Mouse (Mus musculus): ENCODE data around the gene Magee1. TPM values are rescaled to one million over a fixed set of nuclear protein-coding genes. Genes with fewer than 3 reads are reported as not detected.
"Not testable (repeated sequence)": the region's sequence is repeated elsewhere in the genome, so short reads cannot be mapped to it uniquely, and the experiment has no call there.

Gene Magee1
- polyA plus RNA-seq (2015; fragmentation: Nextera tagmentation; extraction: Ambion mirVana) = 158 and 166 TPM in 2 replicates

GRCm38 (mm10) chrX:105120275-105121226, at the start of gene Magee1:
TSS of gene Magee1 (plus strand) at chrX:105120378.
- Histone ChIP-seq H3K4me3 (peak within 1 kb of the TSS; percentile 68), H3K4me2 (peak within 1 kb of the TSS; percentile 66), H3K27me3 (peaks cover 68% of the 10 kb centered on the region), H3K36me3 (0 out of 2 replicates have a peak, but pooled peaks cover 4% of the 10 kb centered on the region), H3K9ac (peak within 1 kb of the TSS; percentile 87), H3K27ac (replicated peaks) (peak within 1 kb of the TSS; percentile 89), H3K9me3 (no peaks in the 10 kb centered on the region), H3K4me1 (replicated peaks) (peaks cover 17% of the 10 kb centered on the region)
- WGBS = 16% methylated on average over 65 of the region's 65 CpGs
- peak; percentile 75 for ATAC-seq (ENCODE audit: low read depth)

- ATAC-seq (ENCODE audit: low read depth) = peak; percentile 69
- Histone ChIP-seq H3K27me3 (no peaks in the 10 kb centered on the region), H3K27ac (replicated peaks) (no peak overlapping the region), H3K9ac (peak overlapping the region; percentile 64), H3K4me1 (replicated peaks) (peaks cover 6% of the 10 kb centered on the region), H3K9me3 (no peaks in the 10 kb centered on the region), H3K36me3 (no peaks in the 10 kb centered on the region), H3K4me3 (peak overlapping the region; percentile 55), H3K4me2 (peak overlapping the region; percentile 67)
- 2% methylated on average over 12 of the region's 12 CpGs for WGBS
Measured at GRCm38 (mm10) chrX:105079151-105079550, 41.0 kb upstream of the Magee1 start.

GRCm38 (mm10) chrX:105079615-105080092, 40.5 kb upstream of the Magee1 start, which contains the start of gene Pbdc1:
TSS of gene Pbdc1 (plus strand) at chrX:105079756.
- H3K36me3 ChIP-seq = no peaks in the 10 kb centered on the region
- no peaks in the 10 kb centered on the region for H3K9me3 ChIP-seq
- H3K9ac ChIP-seq = peak within 1 kb of the TSS; percentile 64
- H3K4me3 ChIP-seq = peak within 1 kb of the TSS; percentile 55
- no peaks in the 10 kb centered on the region for H3K27me3 ChIP-seq
- peak; percentile 98 for ATAC-seq (ENCODE audit: low read depth)
- WGBS = 1% methylated on average over 35 of the region's 35 CpGs
- peaks cover 6% of the 10 kb centered on the region for H3K4me1 ChIP-seq (replicated peaks)
- H3K27ac ChIP-seq (replicated peaks) = 0 out of 2 replicates have a peak within 1 kb of the TSS, but pooled peaks have one; percentile 9
- peak within 1 kb of the TSS; percentile 67 for H3K4me2 ChIP-seq

- H3K4me2 ChIP-seq = peak overlapping the region; percentile 67
- no peaks in the 10 kb centered on the region for H3K36me3 ChIP-seq
- peaks cover 6% of the 10 kb centered on the region for H3K4me1 ChIP-seq (replicated peaks)
- H3K4me3 ChIP-seq = peak overlapping the region; percentile 55
- H3K9ac ChIP-seq = peak overlapping the region; percentile 60
- peak; percentile 41 for ATAC-seq (ENCODE audit: low read depth)
- no peaks in the 10 kb centered on the region for H3K27me3 ChIP-seq
- 12% methylated on average over 8 of the region's 8 CpGs for WGBS
- H3K9me3 ChIP-seq = no peaks in the 10 kb centered on the region
- 0 out of 2 replicates have a peak overlapping the region, but pooled peaks have one; percentile 9 for H3K27ac ChIP-seq (replicated peaks)
Measured at GRCm38 (mm10) chrX:105080096-105080495, 40.1 kb upstream of the Magee1 start.

GRCm38 (mm10) chrX:105083013-105083412, 37.2 kb upstream of the Magee1 start:
- ATAC-seq (ENCODE audit: low read depth); H3K27ac ChIP-seq (replicated peaks); H3K9me3 ChIP-seq; H3K36me3 ChIP-seq; H3K4me1 ChIP-seq (replicated peaks); H3K9ac ChIP-seq; H3K27me3 ChIP-seq; H3K4me2 ChIP-seq; H3K4me3 ChIP-seq: not testable (repeated sequence)
- 90% methylated on average over 7 of the region's 7 CpGs for WGBS

- Histone ChIP-seq H3K27me3 (peaks cover 4% of the 10 kb centered on the region; the same call in 1 of the 2 replicates), H3K9ac (no peak overlapping the region), H3K4me2 (no peak overlapping the region), H3K36me3 (no peaks in the 10 kb centered on the region), H3K4me1 (replicated peaks) (no peaks in the 10 kb centered on the region), H3K9me3 (no peaks in the 10 kb centered on the region), H3K4me3 (no peak overlapping the region), H3K27ac (replicated peaks) (no peak overlapping the region)
- 35% methylated on average over 5 of the region's 5 CpGs for WGBS
- peak; percentile 65; the same call in 1 of the 2 replicates for ATAC-seq (ENCODE audit: low read depth)
Measured at GRCm38 (mm10) chrX:105104175-105104574, 16.0 kb upstream of the Magee1 start.

GRCm38 (mm10) chrX:105114994-105115393, 5.2 kb upstream of the Magee1 start:
- H3K36me3 ChIP-seq = no peaks in the 10 kb centered on the region
- no peak overlapping the region for H3K27ac ChIP-seq (replicated peaks)
- no peaks in the 10 kb centered on the region for H3K9me3 ChIP-seq
- WGBS = 80% methylated on average over 2 of the region's 2 CpGs
- peaks cover 33% of the 10 kb centered on the region for H3K27me3 ChIP-seq
- no peak overlapping the region for H3K4me3 ChIP-seq
- no peak overlapping the region for H3K9ac ChIP-seq
- ATAC-seq (ENCODE audit: low read depth) = no peak
- H3K4me2 ChIP-seq = no peak overlapping the region
- H3K4me1 ChIP-seq (replicated peaks) = no peaks in the 10 kb centered on the region

GRCm38 (mm10) chrX:105121227-105121865, 1.2 kb downstream of the Magee1 start:
- H3K4me2 ChIP-seq = peak overlapping the region; percentile 66
- WGBS = 21% methylated on average over 36 of the region's 38 CpGs
- peak; percentile 79 for ATAC-seq (ENCODE audit: low read depth)
- H3K4me3 ChIP-seq = peak overlapping the region; percentile 68
- H3K27ac ChIP-seq (replicated peaks) = peak overlapping the region; percentile 89
- H3K9me3 ChIP-seq = no peaks in the 10 kb centered on the region
- H3K36me3 ChIP-seq = 0 out of 2 replicates have a peak, but pooled peaks cover 4% of the 10 kb centered on the region
- H3K9ac ChIP-seq = peak overlapping the region; percentile 87
- peaks cover 75% of the 10 kb centered on the region for H3K27me3 ChIP-seq
- peaks cover 17% of the 10 kb centered on the region for H3K4me1 ChIP-seq (replicated peaks)

- no peak overlapping the region for H3K4me2 ChIP-seq
- H3K9me3 ChIP-seq = no peaks in the 10 kb centered on the region
- WGBS = 30% methylated on average over 2 of the region's 3 CpGs
- no peak overlapping the region for H3K4me3 ChIP-seq
- 0 out of 2 replicates have a peak, but pooled peaks cover 4% of the 10 kb centered on the region for H3K36me3 ChIP-seq
- H3K9ac ChIP-seq = no peak overlapping the region
- peaks cover 55% of the 10 kb centered on the region for H3K27me3 ChIP-seq
- no peak for ATAC-seq (ENCODE audit: low read depth)
- peaks cover 17% of the 10 kb centered on the region for H3K4me1 ChIP-seq (replicated peaks)
- no peak overlapping the region for H3K27ac ChIP-seq (replicated peaks)
Measured at GRCm38 (mm10) chrX:105124903-105125302, 4.7 kb downstream of the Magee1 start.

- WGBS = 45% methylated on average over 21 of the region's 26 CpGs
- ATAC-seq (ENCODE audit: low read depth) = no peak
- H3K4me3 ChIP-seq = no peak overlapping the region
Measured at GRCm38 (mm10) chrX:105151872-105152461, 31.8 kb downstream of the Magee1 start.

GRCm38 (mm10) chrX:105165007-105165406, 44.8 kb downstream of the Magee1 start:
- not testable (repeated sequence) for H3K4me3 ChIP-seq; H3K9me3 ChIP-seq; H3K9ac ChIP-seq; H3K36me3 ChIP-seq; H3K27ac ChIP-seq (replicated peaks); H3K4me1 ChIP-seq (replicated peaks); H3K4me2 ChIP-seq; ATAC-seq (ENCODE audit: low read depth)
- 73% methylated on average over 6 of the region's 6 CpGs for WGBS
- peaks cover 56% of the 10 kb centered on the region for H3K27me3 ChIP-seq

More at GRCm38 (mm10) chrX:105151872-105152461, 31.8 kb downstream of the Magee1 start:
- Histone ChIP-seq H3K4me1 (replicated peaks) (no peaks in the 10 kb centered on the region), H3K27ac (replicated peaks) (no peak overlapping the region), H3K27me3 (peaks cover 57% of the 10 kb centered on the region), H3K9me3 (no peaks in the 10 kb centered on the region), H3K4me2 (peak overlapping the region; percentile 30), H3K9ac (0 out of 2 replicates have a peak overlapping the region, but pooled peaks have one; percentile 43), H3K36me3 (no peaks in the 10 kb centered on the region)
